Mouse (Mus musculus): ENCODE measurements at regions not wholly inside any gene's neighbourhood (a gene's known extent, or its start where the extent isn't known, plus 50 kb on each side); places are given as distances from the start of the nearest gene placed in this dataset.

- ATAC-seq = no peak
- no peaks in the 10 kb centered on the region for H3K9me3 ChIP-seq (ENCODE audit: control insufficient read depth, low read length)
- H3K27ac ChIP-seq (ENCODE audit: low read length) = no peak overlapping the region
- no peak overlapping the region for H3K9ac ChIP-seq (replicated peaks; ENCODE audit: low read depth, low read length)
- no peaks in the 10 kb centered on the region for H3K36me3 ChIP-seq (ENCODE audit: control insufficient read depth, insufficient read depth)
- peaks cover 10% of the 10 kb centered on the region for H3K4me1 ChIP-seq (replicated peaks; ENCODE audit: control insufficient read depth, insufficient read depth, low read length)
- H3K27me3 ChIP-seq (replicated peaks; ENCODE audit: control insufficient read depth, insufficient read depth, low read length) = no peaks in the 10 kb centered on the region
- no peak overlapping the region for H3K4me3 ChIP-seq (replicated peaks; ENCODE audit: low read length)
- H3K4me2 ChIP-seq (ENCODE audit: low read length) = no peak overlapping the region
- 70% methylated on average over 5 of the region's 5 CpGs for WGBS
Measured at GRCm38 (mm10) chr11:114400701-114401100, 267.6 kb upstream of the Rpl38 start.

DNA sequence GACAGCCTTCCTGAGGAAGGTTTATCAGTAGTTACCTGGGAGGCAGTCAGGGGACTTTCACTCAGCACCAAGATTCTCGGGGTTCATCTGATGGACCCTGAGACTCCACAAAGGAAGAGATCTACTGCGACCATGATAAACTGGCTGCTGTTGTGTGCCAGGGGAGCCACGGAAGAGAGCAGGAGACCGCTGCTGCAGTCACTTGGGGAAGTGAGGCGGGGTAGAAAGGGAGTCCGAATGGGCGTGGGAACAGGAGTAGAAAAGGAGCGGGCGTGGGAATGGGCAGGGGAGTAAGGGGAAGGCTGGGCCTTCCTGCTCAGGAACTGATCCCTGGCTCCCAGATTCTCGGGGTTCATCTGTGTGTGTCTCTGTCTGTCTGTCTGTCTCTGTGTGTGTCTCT, 276.2 kb upstream of the Rpl38 start:
- H3K27me3 ChIP-seq (replicated peaks; ENCODE audit: control insufficient read depth, insufficient read depth, low read length) = no peaks in the 10 kb centered on the region
- H3K9ac ChIP-seq (replicated peaks; ENCODE audit: low read depth, low read length) = no peak overlapping the region
- 67% methylated on average over 10 of the region's 10 CpGs for WGBS
- no peak for ATAC-seq
- H3K4me2 ChIP-seq (ENCODE audit: low read length) = no peak overlapping the region
- no peaks in the 10 kb centered on the region for H3K9me3 ChIP-seq (ENCODE audit: control insufficient read depth, low read length)
- no peaks in the 10 kb centered on the region for H3K36me3 ChIP-seq (ENCODE audit: control insufficient read depth, insufficient read depth)
- no peak overlapping the region for H3K4me3 ChIP-seq (replicated peaks; ENCODE audit: low read length)
- H3K4me1 ChIP-seq (replicated peaks; ENCODE audit: control insufficient read depth, insufficient read depth, low read length) = no peaks in the 10 kb centered on the region
- no peak overlapping the region for H3K27ac ChIP-seq (ENCODE audit: low read length)

DNA sequence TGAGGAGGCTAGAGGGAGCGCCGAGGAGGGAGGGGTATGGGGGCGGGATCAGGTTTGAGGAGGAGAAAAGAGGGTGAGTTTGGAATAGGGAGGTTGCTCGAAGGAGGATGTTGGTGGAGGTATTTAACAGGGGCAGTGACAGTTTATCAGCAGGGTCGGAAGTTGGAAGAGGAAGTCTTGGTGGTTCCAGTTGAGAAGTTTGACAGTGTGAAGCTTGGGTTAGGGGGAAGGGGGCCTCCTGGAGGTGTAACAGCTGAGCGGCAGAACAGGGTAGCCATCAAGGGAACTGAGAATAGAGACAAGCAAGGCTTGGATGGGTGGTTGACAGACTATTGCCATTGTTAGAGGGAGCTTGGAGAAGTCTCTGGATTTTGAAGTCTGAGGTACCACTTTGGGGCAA, 276.8 kb upstream of the Rpl38 start:
- Histone ChIP-seq H3K27me3 (replicated peaks; ENCODE audit: control insufficient read depth, insufficient read depth, low read length) (no peaks in the 10 kb centered on the region), H3K4me3 (replicated peaks; ENCODE audit: low read length) (no peak overlapping the region), H3K27ac (ENCODE audit: low read length) (no peak overlapping the region), H3K4me2 (ENCODE audit: low read length) (no peak overlapping the region), H3K36me3 (ENCODE audit: control insufficient read depth, insufficient read depth) (no peaks in the 10 kb centered on the region), H3K9ac (replicated peaks; ENCODE audit: low read depth, low read length) (no peak overlapping the region), H3K4me1 (replicated peaks; ENCODE audit: control insufficient read depth, insufficient read depth, low read length) (no peaks in the 10 kb centered on the region), H3K9me3 (ENCODE audit: control insufficient read depth, low read length) (no peaks in the 10 kb centered on the region)
- WGBS = 80% methylated on average over 6 of the region's 6 CpGs
- ATAC-seq = no peak

DNA sequence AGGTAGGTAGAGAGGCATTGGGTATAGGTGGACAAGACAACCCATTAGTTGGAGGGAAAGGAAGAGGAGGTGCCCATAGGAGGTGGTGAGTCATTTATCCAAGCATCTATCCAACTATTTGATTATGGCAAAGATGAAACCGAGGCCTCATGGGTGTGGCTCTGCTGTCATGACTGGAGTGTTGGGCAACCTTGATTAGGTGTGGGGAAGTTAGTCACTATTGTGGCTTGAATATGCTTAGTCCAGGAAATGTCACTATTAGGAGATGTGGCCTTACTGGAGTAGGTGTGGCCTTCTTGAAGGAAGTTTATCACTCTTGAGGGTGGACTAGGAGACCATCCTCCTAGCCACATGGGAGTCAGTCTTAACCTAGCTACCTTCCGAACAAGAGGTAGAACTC, 281.2 kb upstream of the Rpl38 start:
- Histone ChIP-seq H3K27me3 (replicated peaks; ENCODE audit: control insufficient read depth, insufficient read depth, low read length) (no peaks in the 10 kb centered on the region), H3K4me3 (replicated peaks; ENCODE audit: low read length) (no peak overlapping the region), H3K36me3 (ENCODE audit: control insufficient read depth, insufficient read depth) (no peaks in the 10 kb centered on the region), H3K27ac (ENCODE audit: low read length) (no peak overlapping the region), H3K9ac (replicated peaks; ENCODE audit: low read depth, low read length) (no peak overlapping the region), H3K9me3 (ENCODE audit: control insufficient read depth, low read length) (no peaks in the 10 kb centered on the region), H3K4me1 (replicated peaks; ENCODE audit: control insufficient read depth, insufficient read depth, low read length) (no peaks in the 10 kb centered on the region), H3K4me2 (ENCODE audit: low read length) (no peak overlapping the region)
- WGBS = 94% methylated on average over 2 of the region's 2 CpGs
- no peak for ATAC-seq

GRCm38 (mm10) chr11:114379411-114379824, 288.9 kb upstream of the Rpl38 start:
- H3K4me1 ChIP-seq (replicated peaks; ENCODE audit: control insufficient read depth, insufficient read depth, low read length) = peaks cover 12% of the 10 kb centered on the region
- no peak for ATAC-seq
- H3K36me3 ChIP-seq (ENCODE audit: control insufficient read depth, insufficient read depth) = no peaks in the 10 kb centered on the region
- WGBS = 46% methylated on average over 8 of the region's 8 CpGs
- H3K4me2 ChIP-seq (ENCODE audit: low read length) = no peak overlapping the region
- H3K27ac ChIP-seq (ENCODE audit: low read length) = no peak overlapping the region
- no peaks in the 10 kb centered on the region for H3K27me3 ChIP-seq (replicated peaks; ENCODE audit: control insufficient read depth, insufficient read depth, low read length)
- H3K4me3 ChIP-seq (replicated peaks; ENCODE audit: low read length) = no peak overlapping the region
- H3K9ac ChIP-seq (replicated peaks; ENCODE audit: low read depth, low read length) = no peak overlapping the region
- no peaks in the 10 kb centered on the region; the same call in 1 of the 2 replicates for H3K9me3 ChIP-seq (ENCODE audit: control insufficient read depth, low read length)

- Histone ChIP-seq H3K36me3 (ENCODE audit: control insufficient read depth, insufficient read depth) (no peaks in the 10 kb centered on the region), H3K9me3 (ENCODE audit: control insufficient read depth, low read length) (no peaks in the 10 kb centered on the region; the same call in 1 of the 2 replicates), H3K4me3 (replicated peaks; ENCODE audit: low read length) (no peak overlapping the region), H3K27ac (ENCODE audit: low read length) (no peak overlapping the region), H3K4me1 (replicated peaks; ENCODE audit: control insufficient read depth, insufficient read depth, low read length) (peaks cover 12% of the 10 kb centered on the region), H3K9ac (replicated peaks; ENCODE audit: low read depth, low read length) (no peak overlapping the region), H3K4me2 (ENCODE audit: low read length) (no peak overlapping the region), H3K27me3 (replicated peaks; ENCODE audit: control insufficient read depth, insufficient read depth, low read length) (no peaks in the 10 kb centered on the region)
- 28% methylated on average over 14 of the region's 14 CpGs for WGBS
- ATAC-seq = peak; percentile 45; the same call in 1 of the 2 replicates
Measured at GRCm38 (mm10) chr11:114375921-114376320, 292.4 kb upstream of the Rpl38 start.

- H3K9ac ChIP-seq (replicated peaks; ENCODE audit: low read depth, low read length) = no peak overlapping the region
- no peak overlapping the region for H3K4me3 ChIP-seq (replicated peaks; ENCODE audit: low read length)
- no peaks in the 10 kb centered on the region for H3K27me3 ChIP-seq (replicated peaks; ENCODE audit: control insufficient read depth, insufficient read depth, low read length)
- ATAC-seq = no peak
- no peaks in the 10 kb centered on the region for H3K9me3 ChIP-seq (ENCODE audit: control insufficient read depth, low read length)
- WGBS = 23% methylated on average over 10 of the region's 10 CpGs
- no peak overlapping the region for H3K4me2 ChIP-seq (ENCODE audit: low read length)
- H3K4me1 ChIP-seq (replicated peaks; ENCODE audit: control insufficient read depth, insufficient read depth, low read length) = peaks cover 7% of the 10 kb centered on the region
- H3K27ac ChIP-seq (ENCODE audit: low read length) = no peak overlapping the region
- no peaks in the 10 kb centered on the region for H3K36me3 ChIP-seq (ENCODE audit: control insufficient read depth, insufficient read depth)
Measured at GRCm38 (mm10) chr11:114370708-114371107, 297.6 kb upstream of the Rpl38 start.

DNA sequence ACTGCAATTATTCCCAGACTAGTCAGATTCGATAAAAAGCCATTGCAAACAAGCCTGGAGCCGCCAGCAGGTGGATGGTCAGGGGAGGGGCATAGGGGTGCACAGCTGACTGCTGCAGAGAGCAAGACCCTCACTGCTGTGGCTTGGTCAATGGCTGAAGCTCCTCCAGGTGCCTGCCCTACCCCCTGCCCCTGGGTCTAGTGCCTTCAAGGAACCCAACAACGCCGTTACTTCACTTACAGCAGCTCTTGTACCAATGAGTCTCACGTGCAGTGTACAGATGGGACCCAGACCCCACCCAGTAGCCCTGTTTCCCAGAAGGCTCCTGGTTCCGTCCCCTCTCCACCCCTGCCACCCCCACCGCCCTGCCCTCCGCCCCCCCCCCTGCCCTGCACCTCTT, 300.5 kb upstream of the Rpl38 start:
- H3K4me2 ChIP-seq (ENCODE audit: low read length) = no peak overlapping the region
- no peak overlapping the region for H3K9ac ChIP-seq (replicated peaks; ENCODE audit: low read depth, low read length)
- no peak overlapping the region for H3K27ac ChIP-seq (ENCODE audit: low read length)
- no peaks in the 10 kb centered on the region for H3K27me3 ChIP-seq (replicated peaks; ENCODE audit: control insufficient read depth, insufficient read depth, low read length)
- H3K4me3 ChIP-seq (replicated peaks; ENCODE audit: low read length) = no peak overlapping the region
- H3K9me3 ChIP-seq (ENCODE audit: control insufficient read depth, low read length) = no peaks in the 10 kb centered on the region
- ATAC-seq = no peak
- 85% methylated on average over 8 of the region's 8 CpGs for WGBS
- H3K4me1 ChIP-seq (replicated peaks; ENCODE audit: control insufficient read depth, insufficient read depth, low read length) = no peaks in the 10 kb centered on the region
- H3K36me3 ChIP-seq (ENCODE audit: control insufficient read depth, insufficient read depth) = no peaks in the 10 kb centered on the region

- H3K4me2 ChIP-seq (ENCODE audit: low read length) = no peak overlapping the region
- H3K36me3 ChIP-seq (ENCODE audit: control insufficient read depth, insufficient read depth) = no peaks in the 10 kb centered on the region
- 0 out of 2 replicates have a peak, but pooled peaks cover 2% of the 10 kb centered on the region for H3K4me1 ChIP-seq (replicated peaks; ENCODE audit: control insufficient read depth, insufficient read depth, low read length)
- no peaks in the 10 kb centered on the region for H3K27me3 ChIP-seq (replicated peaks; ENCODE audit: control insufficient read depth, insufficient read depth, low read length)
- WGBS = 85% methylated on average over 8 of the region's 8 CpGs
- ATAC-seq = no peak
- no peak overlapping the region for H3K4me3 ChIP-seq (replicated peaks; ENCODE audit: low read length)
- no peak overlapping the region for H3K27ac ChIP-seq (ENCODE audit: low read length)
- H3K9me3 ChIP-seq (ENCODE audit: control insufficient read depth, low read length) = no peaks in the 10 kb centered on the region; the same call in 1 of the 2 replicates
- no peak overlapping the region for H3K9ac ChIP-seq (replicated peaks; ENCODE audit: low read depth, low read length)
Measured at GRCm38 (mm10) chr11:114360946-114361345, 294.1 kb upstream of the Sdk2 start.

GRCm38 (mm10) chr11:114360321-114360720, 293.5 kb upstream of the Sdk2 start:
- 88% methylated on average over 10 of the region's 10 CpGs for WGBS
- Histone ChIP-seq H3K4me2 (ENCODE audit: low read length) (no peak overlapping the region), H3K9me3 (ENCODE audit: control insufficient read depth, low read length) (no peaks in the 10 kb centered on the region; the same call in 1 of the 2 replicates), H3K36me3 (ENCODE audit: control insufficient read depth, insufficient read depth) (no peaks in the 10 kb centered on the region), H3K27ac (ENCODE audit: low read length) (no peak overlapping the region), H3K9ac (replicated peaks; ENCODE audit: low read depth, low read length) (no peak overlapping the region), H3K4me1 (replicated peaks; ENCODE audit: control insufficient read depth, insufficient read depth, low read length) (0 out of 2 replicates have a peak, but pooled peaks cover 2% of the 10 kb centered on the region), H3K4me3 (replicated peaks; ENCODE audit: low read length) (no peak overlapping the region), H3K27me3 (replicated peaks; ENCODE audit: control insufficient read depth, insufficient read depth, low read length) (no peaks in the 10 kb centered on the region)
- no peak for ATAC-seq
